Mouse (Mus musculus) limb, embryonic 10.5 days (tissue): ENCODE measurements around the gene Bag1. TPM values are rescaled to one million over a fixed set of nuclear protein-coding genes. Genes with fewer than 3 reads are reported as not detected.
A peak's percentile ranks its signal among the peaks of the same experiment; 100 is the strongest.
"Not testable (repeated sequence)": the region's sequence is repeated elsewhere in the genome, so short reads cannot be mapped to it uniquely, and the experiment has no call there.

Experiments used
- DNase-seq: peaks from one replicate; pipeline ENCODE4 v3.0.0-alpha.2; 2017; ENCODE audit warnings: low spot score
- H3K27ac ChIP-seq: fragments of 300-500 bp; sonication (generic); 2 replicates; pipeline ENCODE4 v1.5.1; 2016; ENCODE audit warnings: mild to moderate bottlenecking
- H3K27me3 ChIP-seq: fragments of 300-500 bp; sonication (generic); 2 replicates; pipeline ENCODE4 v1.6.1; 2016; ENCODE audit warnings: low read depth, mild to moderate bottlenecking; ENCODE audit not compliant: poor library complexity, severe bottlenecking
- H3K36me3 ChIP-seq: fragments of 300-500 bp; sonication (generic); 2 replicates; pipeline ENCODE4 v1.6.1; 2016; ENCODE audit warnings: mild to moderate bottlenecking, moderate library complexity
- H3K4me1 ChIP-seq: fragments of 300-500 bp; sonication (generic); 2 replicates; pipeline ENCODE4 v1.6.1; 2016
- H3K4me3 ChIP-seq: fragments of 300-500 bp; sonication (generic); 2 replicates; pipeline ENCODE4 v1.5.1; 2016; ENCODE audit warnings: mild to moderate bottlenecking, moderate library complexity
- H3K9me3 ChIP-seq: fragments of 300-500 bp; sonication (generic); replicated peaks from 2 replicates; pipeline ENCODE4 v1.6.1; 2016; ENCODE audit warnings: mild to moderate bottlenecking
- WGBS: fragments of 180-500 bp; shearing (Covaris S2); methylation state at CpG from one replicate; pipeline ENCODE4 v1.1.7; 2016; 5-methylcytosine and 5-hydroxymethylcytosine counted together
- polyA plus RNA-seq: library from polyadenylated mRNA; unstranded; fragments of >200 nt; fragmentation: Nextera tagmentation; extraction: Ambion mirVana; gene quantifications from 2 replicates; pipeline ENCODE4 v1.2.1, GENCODE M21; 2016

Bag1 gene
- polyA plus RNA-seq, 1 experiment from 2014 or later = 225 TPM

DNA sequence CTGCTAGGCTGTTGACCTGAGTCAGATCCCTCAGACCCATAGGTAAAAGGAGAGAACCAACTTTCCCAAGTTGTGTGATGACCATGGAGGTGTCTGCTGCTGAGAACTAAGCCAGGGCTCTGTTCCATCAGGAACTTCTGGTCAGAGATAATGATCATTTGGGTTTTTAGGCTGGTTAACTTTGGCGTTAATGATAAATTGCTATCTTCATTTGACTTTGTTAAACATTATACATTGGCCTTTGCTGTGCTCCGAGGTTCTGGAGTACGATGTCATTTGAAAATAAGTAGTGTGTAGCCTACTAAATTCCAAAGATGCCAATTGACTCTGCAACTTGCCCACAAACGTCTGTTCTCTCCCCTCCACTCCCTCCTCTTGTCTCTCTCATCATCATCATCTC is 21.1 kb upstream of the Bag1 start:
- no peak for DNase-seq
- H3K9me3 ChIP-seq = no peaks in the 10 kb centered on the region
- H3K36me3 ChIP-seq = peaks cover 51% of the 10 kb centered on the region
- peaks cover 16% of the 10 kb centered on the region for H3K4me1 ChIP-seq
- no peak overlapping the region for H3K4me3 ChIP-seq
- 89% methylated on average over 4 of the region's 4 CpGs for WGBS
- H3K27ac ChIP-seq = no peak overlapping the region
- no peaks in the 10 kb centered on the region for H3K27me3 ChIP-seq

DNA sequence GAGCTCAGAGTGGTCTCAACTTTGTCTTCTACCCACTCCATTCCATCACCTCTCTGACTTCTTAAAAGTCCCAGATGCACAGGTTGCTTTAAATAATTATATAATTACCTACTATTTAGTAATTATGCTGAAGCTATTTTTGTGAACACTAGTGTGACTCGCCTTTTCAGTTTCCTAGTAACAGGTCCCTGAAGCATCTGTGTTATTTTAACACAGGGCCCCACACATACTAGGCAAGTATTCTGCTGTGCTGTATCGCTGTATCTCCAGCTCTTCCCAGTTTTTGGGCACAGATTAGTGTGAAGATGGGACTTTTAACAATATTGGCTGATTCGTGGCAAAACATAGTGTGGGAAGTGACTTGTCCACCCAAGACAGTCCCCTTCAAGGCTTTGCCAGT is 15.4 kb upstream of the Bag1 start:
- Histone ChIP-seq H3K9me3 (no peaks in the 10 kb centered on the region), H3K4me3 (no peak overlapping the region), H3K27ac (no peak overlapping the region), H3K4me1 (no peaks in the 10 kb centered on the region), H3K27me3 (no peaks in the 10 kb centered on the region), H3K36me3 (peaks cover 98% of the 10 kb centered on the region)
- no peak for DNase-seq
- 89% methylated on average over 3 of the region's 3 CpGs for WGBS

DNA sequence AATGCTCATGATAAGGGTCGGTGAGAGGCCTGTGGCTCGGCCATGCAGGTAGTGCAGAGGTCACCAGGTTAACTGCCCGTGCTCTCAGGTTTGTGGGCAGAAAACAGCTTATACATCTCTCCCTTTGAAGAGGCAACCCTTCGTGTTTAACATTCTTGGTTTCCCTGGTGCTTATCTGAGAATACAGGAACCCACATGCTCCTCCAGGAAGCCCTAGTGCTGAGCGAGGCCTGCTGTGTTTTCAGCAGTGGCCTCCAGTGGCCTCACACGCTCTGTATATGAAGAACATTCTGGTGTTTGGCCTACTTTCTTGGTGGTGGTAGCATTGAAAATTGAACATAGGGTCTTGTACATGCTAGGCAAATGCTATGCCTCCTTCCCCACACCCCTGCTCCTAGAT is 7.8 kb upstream of the Bag1 start:
- WGBS = 92% methylated on average over 6 of the region's 6 CpGs
- Histone ChIP-seq H3K4me1 (no peaks in the 10 kb centered on the region), H3K4me3 (no peak overlapping the region), H3K27me3 (no peaks in the 10 kb centered on the region), H3K36me3 (peaks cover 96% of the 10 kb centered on the region), H3K27ac (no peak overlapping the region), H3K9me3 (no peaks in the 10 kb centered on the region)
- no peak for DNase-seq

DNA sequence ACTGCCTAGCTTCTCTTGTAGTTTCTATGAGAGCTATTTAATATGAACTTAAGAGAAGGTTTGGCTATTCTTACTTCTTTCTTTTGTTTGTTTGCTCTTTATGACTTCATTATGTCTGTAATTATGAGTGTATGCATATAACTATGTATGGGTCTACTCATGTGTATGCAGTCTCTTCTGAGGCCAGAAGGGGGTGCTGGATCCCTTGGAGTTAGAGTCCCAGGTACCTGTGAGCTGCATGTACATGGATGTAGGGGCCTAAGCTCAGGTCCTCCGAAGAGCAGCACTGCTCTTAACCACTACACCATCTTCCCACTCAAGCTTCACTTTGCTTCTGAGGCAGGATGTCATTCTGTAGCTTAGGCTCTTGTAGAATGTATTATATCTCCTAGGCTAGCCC is 5.4 kb upstream of the Bag1 start:
- Histone ChIP-seq H3K36me3 (peaks cover 83% of the 10 kb centered on the region), H3K27me3 (no peaks in the 10 kb centered on the region), H3K4me3 (no peak overlapping the region), H3K9me3 (no peaks in the 10 kb centered on the region), H3K4me1 (peaks cover 9% of the 10 kb centered on the region), H3K27ac (no peak overlapping the region)
- no peak for DNase-seq
- WGBS = 89% methylated on average over 1 of the region's 1 CpGs

DNA sequence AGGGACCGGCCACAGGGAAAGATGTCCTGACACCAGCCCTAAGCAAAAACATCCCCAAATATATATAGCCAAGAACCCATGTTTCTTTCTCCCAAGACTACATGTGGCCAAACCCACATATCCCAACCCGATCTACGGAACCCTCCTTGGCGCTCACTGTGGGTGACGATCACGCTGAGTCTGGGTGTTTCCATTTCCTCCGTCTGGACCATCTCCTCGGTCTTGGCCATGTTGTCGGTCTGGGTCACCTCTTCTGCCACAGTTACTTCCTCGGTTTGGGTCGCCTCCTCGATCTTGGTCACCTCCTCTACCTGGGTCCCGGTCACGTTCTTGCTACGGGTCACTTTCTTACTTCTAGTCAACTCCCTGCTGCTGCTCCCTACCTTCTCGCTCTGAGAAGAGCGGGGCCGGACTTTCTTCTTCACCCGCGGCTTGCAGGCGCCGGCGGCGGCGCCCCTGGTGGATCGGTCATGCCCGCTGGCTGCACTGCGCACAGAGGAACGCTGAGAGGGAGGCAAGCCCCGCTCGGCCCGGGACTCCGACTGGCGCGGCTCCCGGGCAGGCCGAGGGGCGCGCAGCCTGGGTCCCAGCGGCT is 432 bp downstream of the Bag1 start:
- Histone ChIP-seq H3K4me3 (peak overlapping the region; percentile 94), H3K27me3 (no peaks in the 10 kb centered on the region), H3K27ac (peak overlapping the region; percentile 93), H3K36me3 (peaks cover 65% of the 10 kb centered on the region), H3K4me1 (peaks cover 23% of the 10 kb centered on the region), H3K9me3 (no peaks in the 10 kb centered on the region)
- WGBS = under 1% methylated on average over 40 of the region's 40 CpGs
- no peak for DNase-seq

DNA sequence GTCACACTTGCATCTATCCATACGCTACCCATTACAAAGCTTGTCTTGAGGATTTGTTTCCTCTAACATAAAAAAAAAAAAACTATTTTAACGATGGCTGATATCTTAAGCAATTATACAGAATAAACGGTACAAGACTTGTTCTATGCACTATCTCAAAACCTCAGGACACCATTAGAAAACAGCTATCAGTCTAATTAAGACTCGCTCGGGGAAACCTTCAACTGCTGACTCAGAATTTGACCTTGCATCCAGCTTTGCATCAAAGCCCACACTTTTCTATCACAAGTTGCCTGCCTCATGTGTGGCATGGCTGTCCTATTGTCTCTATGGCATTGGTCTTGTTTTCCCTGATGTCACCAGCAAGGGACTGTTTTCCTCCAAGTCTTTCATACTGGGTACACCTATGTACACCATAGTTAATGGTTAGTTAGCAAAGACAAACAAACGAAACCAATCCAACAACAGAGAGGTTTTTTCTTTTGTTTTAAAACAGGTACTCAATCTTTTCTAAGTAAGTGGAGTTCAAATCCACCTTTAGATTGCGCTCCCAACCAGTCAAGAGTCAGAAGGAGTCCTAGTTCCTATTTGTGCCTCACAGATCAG is 1.5 kb downstream of the Bag1 start:
- no peak for DNase-seq
- no peaks in the 10 kb centered on the region for H3K27me3 ChIP-seq
- WGBS = 94% methylated on average over 7 of the region's 7 CpGs
- H3K9me3 ChIP-seq = no peaks in the 10 kb centered on the region
- peak overlapping the region; percentile 94 for H3K4me3 ChIP-seq
- H3K36me3 ChIP-seq = peaks cover 65% of the 10 kb centered on the region
- H3K4me1 ChIP-seq = peaks cover 23% of the 10 kb centered on the region
- 0 out of 2 replicates have a peak overlapping the region, but pooled peaks have one; percentile 93 for H3K27ac ChIP-seq

DNA sequence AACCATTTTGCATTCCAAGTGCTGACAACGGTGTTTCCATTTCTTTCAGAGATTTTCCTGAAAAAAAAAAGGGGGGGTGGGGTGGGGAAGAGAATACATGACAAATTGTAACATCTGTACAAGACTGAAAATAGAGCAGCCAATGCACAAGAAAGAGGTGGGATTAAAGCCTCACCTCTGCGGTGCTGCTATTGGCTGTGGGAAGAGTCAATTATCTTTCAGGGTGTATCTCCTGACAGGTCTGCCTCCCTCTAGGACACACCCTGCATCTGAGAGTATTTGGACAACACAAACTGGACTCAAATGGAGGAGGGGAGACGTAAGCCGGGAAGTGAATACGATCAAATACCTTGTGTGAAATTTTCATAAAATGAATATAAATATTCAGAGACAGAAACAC is 4.4 kb downstream of the Bag1 start:
- H3K4me1 ChIP-seq = peaks cover 14% of the 10 kb centered on the region
- H3K36me3 ChIP-seq = peaks cover 77% of the 10 kb centered on the region
- no peaks in the 10 kb centered on the region for H3K27me3 ChIP-seq
- no peak overlapping the region for H3K4me3 ChIP-seq
- DNase-seq = no peak
- WGBS = 96% methylated on average over 5 of the region's 5 CpGs
- no peak overlapping the region for H3K27ac ChIP-seq
- no peaks in the 10 kb centered on the region; the same call in 1 of the 2 replicates for H3K9me3 ChIP-seq

DNA sequence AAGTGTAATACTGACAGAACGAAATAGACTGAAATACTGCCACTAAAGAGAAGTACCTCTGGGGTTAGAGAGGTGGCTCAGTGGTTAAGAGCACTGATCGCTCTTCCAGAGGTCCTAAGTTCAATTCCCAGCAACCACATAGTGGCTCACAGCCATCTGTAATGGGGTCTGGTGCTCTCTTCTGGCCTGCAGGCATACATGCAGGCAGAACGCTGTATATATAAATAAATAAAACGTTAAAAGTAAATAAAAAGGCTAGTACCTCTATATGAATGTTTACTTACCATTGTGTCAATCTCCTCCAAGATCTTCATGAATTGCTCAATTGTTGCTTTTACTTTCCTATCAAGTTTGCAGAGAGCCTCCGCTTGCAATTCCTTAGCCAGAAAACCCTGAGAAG is 9.3 kb downstream of the Bag1 start:
- no peaks in the 10 kb centered on the region for H3K27me3 ChIP-seq
- no peaks in the 10 kb centered on the region; the same call in 1 of the 2 replicates for H3K9me3 ChIP-seq
- H3K36me3 ChIP-seq = peaks cover 98% of the 10 kb centered on the region
- no peaks in the 10 kb centered on the region for H3K4me1 ChIP-seq
- 95% methylated on average over 5 of the region's 5 CpGs for WGBS
- DNase-seq = no peak
- H3K27ac ChIP-seq = no peak overlapping the region
- H3K4me3 ChIP-seq = no peak overlapping the region

DNA sequence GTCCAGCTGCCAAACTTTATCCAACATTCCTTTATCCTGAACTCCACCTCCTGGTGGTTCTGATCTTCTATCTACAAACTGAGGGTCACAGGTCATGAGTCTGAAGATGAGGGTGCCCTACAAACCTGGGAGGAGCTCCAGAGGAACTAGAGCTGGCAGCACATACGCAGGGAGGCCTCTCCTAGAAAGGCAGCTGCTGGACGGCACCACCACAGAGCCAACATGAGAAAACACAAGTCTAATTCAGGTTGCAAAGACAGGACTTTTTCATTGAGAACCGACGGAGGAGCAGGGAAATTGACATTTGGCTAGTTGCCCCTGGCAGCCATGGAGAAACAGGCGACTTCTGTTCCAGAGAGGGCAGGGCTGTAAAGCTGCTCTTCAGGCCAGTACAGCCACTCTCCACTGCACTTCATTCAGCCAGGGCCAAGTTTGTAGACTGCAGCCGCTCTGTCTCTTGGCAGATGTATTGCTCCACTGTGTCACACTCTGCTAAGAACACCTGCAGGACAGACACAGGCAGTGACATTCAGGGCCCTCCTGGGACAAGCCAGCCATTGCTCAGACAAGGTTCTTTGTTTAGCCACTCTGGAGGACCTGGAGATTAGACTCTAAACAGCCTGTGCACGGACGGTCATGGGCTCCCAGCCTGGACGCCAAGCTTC is 11.8 kb downstream of the Bag1 start:
- 93% methylated on average over 9 of the region's 9 CpGs for WGBS

DNA sequence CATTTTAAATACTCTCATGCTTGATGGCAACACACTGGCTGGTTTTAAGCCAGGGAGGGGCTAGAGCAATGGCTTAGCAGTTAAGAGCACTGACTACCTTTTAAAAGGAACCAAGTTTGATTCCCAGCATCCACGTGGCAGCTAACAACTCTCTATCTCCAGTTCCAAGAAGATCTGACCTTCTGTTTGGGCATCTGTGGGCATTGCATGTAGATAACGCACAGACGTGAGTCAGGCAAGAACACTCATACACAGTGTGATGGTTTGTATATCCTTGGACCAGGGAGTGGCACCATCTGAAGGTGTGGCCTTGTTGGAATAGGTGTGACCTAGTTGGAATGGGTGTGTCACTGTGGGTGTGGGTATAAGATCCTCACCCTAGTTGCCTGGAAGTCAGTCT is 13.7 kb downstream of the Bag1 start:
- H3K36me3 ChIP-seq = peaks cover 83% of the 10 kb centered on the region
- not testable (repeated sequence) for H3K27ac ChIP-seq, DNase-seq, H3K27me3 ChIP-seq, H3K4me3 ChIP-seq, H3K9me3 ChIP-seq, H3K4me1 ChIP-seq
- WGBS = 88% methylated on average over 3 of the region's 3 CpGs

More for the DNA sequence above, 11.8 kb downstream of the Bag1 start:
- Histone ChIP-seq H3K9me3 (no peaks in the 10 kb centered on the region; the same call in 1 of the 2 replicates), H3K27ac (no peak overlapping the region), H3K4me1 (no peaks in the 10 kb centered on the region), H3K27me3 (no peaks in the 10 kb centered on the region), H3K36me3 (peaks cover 98% of the 10 kb centered on the region), H3K4me3 (no peak overlapping the region)
- DNase-seq = no peak

DNA sequence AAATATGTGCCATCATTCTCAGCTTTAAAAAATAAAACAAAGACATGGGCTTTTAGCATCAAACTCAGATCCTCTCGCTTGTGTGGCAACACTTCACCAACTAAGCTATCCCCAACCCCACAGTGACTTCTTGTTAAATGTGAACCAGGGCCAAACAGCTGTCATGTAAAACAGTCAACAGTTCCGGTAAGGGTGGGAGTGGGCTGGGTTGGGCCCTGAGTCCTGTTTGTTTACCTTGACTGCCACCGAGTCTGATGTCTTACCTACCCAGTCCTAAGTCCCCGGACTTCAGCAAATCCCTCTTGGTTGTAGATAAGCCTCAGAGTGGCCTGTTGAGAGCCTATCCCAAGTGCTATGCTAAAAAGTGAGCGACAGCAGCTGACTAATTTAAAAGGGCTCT is 14.4 kb downstream of the Bag1 start:
- peaks cover 2% of the 10 kb centered on the region for H3K4me1 ChIP-seq
- peaks cover 76% of the 10 kb centered on the region for H3K36me3 ChIP-seq
- no peak overlapping the region for H3K4me3 ChIP-seq
- H3K27me3 ChIP-seq = no peaks in the 10 kb centered on the region
- no peaks in the 10 kb centered on the region for H3K9me3 ChIP-seq
- DNase-seq = no peak
- no peak overlapping the region for H3K27ac ChIP-seq
- WGBS = 92% methylated on average over 5 of the region's 5 CpGs

DNA sequence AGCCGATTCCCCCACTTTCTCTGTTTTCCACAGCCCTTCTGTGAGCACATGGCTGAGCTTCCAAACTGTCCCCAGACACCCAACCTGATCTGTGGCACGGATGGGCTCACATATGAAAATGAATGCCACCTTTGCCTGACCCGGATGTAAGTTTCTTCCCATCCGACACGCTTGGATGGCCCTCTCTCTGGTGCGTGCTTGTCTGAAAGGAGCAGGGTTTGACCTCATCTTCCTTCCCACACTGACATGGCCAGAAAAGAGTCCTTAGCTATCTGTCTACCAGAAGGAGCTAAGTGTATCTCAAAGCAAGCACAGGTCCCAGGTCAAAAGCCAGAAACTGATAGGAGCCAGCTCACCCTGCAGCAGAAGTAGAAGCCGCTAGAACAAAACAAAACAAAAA is 19.0 kb downstream of the Bag1 start:
- no peaks in the 10 kb centered on the region for H3K27me3 ChIP-seq
- peaks cover 8% of the 10 kb centered on the region for H3K4me1 ChIP-seq
- H3K36me3 ChIP-seq = peaks cover 32% of the 10 kb centered on the region
- H3K27ac ChIP-seq = no peak overlapping the region
- H3K9me3 ChIP-seq = no peaks in the 10 kb centered on the region
- no peak for DNase-seq
- H3K4me3 ChIP-seq = no peak overlapping the region
- 89% methylated on average over 7 of the region's 7 CpGs for WGBS

DNA sequence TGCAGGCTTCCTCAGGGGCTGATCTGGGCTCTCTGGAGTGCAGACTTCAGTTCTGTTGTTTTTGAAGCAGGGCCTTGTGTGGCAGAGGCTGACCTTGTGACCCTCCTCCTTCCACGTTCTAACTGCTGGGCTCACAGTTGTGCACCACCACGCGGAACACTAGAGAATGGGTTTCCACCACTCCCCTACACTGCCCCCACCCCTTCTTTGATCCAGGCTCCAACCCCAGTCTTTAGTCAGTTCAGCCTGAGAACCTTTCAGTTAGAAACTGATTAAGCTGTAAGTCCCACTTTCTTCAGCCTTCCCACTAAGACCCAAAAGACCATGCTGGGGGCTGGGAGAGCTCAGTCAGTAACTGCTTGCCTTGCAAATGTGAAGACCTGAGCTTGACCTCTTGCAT is 22.5 kb downstream of the Bag1 start:
- Histone ChIP-seq H3K4me1 (peaks cover 8% of the 10 kb centered on the region), H3K36me3 (no peaks in the 10 kb centered on the region), H3K9me3 (no peaks in the 10 kb centered on the region), H3K27ac (0 out of 2 replicates have a peak overlapping the region, but pooled peaks have one; percentile 6), H3K4me3 (no peak overlapping the region), H3K27me3 (no peaks in the 10 kb centered on the region)
- WGBS = 60% methylated on average over 3 of the region's 3 CpGs
- DNase-seq = no peak
